Mouse (Mus musculus) induced T-regulatory cell, adult 2 months (primary cell): ENCODE results near the gene Morn5.
A peak's percentile ranks its signal among the peaks of the same experiment; 100 is the strongest.

Experiments used
- DNase-seq: peaks from one replicate; pipeline ENCODE4 v3.0.0-alpha.2; 2012; ENCODE audit warnings: low read depth

Gene Morn5

DNA sequence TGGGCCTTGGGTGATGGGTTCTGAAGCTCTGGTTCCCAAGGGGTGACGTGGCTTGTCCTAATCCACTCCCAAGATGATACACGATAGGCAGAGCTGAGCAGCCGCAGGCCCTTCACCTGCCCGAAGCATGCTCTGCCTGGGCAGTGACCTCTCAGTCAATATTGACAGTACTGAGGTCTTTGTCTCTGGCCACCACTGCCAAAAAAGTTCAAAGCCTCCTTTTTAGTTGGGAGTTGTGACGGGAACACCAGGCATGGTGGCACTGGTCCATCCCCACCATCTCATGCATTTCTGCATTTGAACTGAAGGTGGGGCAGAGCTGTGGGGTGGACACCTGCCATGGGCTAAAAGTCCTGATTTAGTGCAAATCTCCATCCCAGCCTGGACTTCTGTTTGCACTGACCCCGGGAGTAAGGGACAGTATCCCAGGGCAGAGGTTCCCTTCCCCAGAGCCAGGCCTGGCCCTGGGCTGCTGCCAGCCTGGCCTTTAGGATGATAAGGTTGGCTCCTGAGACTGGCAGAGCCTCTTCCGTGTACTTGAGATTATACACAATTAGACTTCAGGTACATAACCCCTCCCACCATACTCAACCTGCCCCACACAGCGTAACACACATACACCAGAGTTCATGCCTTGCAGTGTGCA lies 22.5 kb downstream of the Morn5 start:
- no peak for DNase-seq

GRCm38 (mm10) chr2:36073781-36074180 lies 24.5 kb downstream of the Morn5 start:
- no peak for DNase-seq

DNA sequence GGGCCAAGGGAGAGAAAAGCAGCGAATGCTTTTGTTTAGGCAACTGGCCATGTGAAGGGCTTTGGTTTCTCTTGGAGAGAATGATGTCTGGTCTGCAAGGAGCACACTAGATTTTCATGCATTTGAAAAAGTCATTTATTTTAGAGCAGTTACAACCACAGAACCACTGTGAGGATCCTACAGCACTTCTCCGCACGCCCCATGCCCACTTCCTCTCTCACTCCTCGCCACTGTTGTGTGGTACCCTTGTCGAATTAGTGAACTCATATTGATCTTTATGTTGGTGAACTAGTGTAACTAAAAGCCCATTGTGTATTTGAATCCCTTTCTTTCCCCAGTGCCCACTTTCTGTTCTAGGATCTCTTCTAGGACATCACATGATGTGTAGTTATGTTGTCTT lies 26.0 kb downstream of the Morn5 start:
- no peak for DNase-seq

DNA sequence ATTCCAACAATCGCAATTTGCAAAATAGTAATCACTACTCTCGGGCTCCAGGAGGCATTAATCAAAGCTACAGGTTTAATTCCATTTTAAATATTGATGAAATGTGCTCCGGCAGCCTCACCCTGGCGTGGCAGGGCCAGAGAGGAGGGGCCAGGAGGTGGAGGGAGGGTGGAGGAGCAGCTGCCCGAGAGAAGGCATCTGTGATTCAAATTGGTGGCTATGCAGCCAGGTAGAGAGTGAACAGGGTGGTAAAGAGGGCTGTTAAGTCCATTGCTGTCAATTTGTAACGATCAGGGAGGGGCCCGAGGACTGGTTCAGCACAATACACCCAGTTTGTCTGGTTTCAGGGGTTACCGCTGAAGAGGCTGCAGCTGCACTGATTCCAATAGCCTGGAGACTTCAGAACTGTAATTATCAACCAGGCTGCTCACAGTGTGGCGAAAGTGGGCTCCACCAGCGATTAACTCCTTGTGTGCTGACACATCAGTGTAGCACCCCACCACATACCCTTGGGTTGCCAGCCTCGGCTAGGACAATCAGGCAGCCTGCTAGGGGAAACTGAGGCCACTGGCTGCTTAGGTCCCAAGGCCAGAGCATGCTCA lies 28.0 kb downstream of the Morn5 start:
- DNase-seq = no peak

DNA sequence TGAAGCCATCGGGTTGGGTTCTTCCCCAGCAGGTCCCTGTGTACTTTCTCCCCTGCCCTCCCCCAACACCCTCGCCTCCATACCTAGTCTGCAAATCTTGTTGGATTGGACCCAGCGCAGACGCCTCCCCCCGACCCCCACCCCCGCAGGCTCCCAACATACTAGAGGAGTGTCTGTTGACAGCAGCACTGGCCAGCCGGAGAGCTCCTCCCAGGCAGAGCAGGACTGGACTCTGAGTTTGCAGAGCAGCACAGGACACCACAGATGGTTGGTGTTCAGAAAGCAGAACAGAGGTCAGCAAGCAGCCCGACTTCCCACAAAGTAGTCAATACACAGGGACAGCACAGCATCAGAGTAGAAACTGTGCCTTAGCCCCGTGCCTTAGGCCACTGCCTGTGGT lies 32.2 kb downstream of the Morn5 start:
- DNase-seq = no peak

DNA sequence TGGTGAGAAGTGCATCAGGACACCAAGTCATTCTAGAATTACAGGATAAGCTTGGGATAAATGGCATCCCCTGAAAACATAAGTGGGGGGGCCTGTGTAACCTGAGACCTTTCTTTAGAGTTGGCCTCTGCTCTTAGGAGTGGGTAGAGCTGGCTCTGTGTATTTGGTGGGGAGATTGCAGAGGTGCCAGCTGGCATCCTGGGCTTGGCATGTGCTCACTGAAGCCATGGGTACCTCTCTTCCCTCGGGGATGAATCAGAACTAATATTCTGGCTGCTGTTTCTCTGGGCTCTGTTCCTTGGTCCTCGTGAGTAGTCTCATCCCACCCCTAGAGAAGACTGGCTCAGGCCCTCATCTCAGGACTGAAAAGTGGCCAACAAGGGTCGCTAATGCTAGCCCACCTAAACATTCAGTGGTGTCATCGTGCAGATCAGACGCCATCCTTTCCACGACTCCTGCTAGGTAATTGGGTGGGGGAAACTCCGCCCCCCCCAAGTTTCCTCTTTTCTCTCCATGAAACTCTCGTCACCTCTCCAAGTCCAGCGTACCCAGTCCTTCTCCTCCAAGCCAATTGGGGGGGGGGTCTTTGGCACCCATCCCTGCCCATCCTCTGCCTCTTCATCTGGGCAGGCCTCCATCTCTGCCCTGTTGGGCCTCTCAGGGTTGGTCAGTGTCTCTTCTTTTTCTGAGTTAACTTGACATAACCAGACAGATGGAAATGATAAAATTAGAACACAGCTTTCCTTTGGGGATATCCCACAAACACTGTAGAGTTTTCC lies 33.7 kb downstream of the Morn5 start:
- DNase-seq = no peak

DNA sequence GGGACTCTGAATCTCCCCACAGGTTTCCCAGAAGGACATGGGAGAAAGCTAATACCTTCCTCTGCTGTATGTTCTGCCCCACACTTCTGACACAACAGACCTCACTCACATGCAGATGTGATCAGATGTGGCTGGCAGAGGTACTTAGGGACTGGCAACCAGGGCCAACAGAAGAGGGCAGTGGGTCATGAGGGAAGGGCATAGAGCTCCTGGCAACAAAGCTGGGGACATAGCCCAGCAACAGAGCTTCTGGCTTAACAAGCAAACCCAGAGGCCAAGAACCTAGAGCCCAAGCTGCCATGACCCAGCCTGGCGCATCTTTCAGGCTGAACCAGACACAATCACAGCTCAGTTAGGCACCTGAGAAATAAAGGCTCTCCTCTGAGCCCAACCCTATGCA lies 35.8 kb downstream of the Morn5 start:
- no peak for DNase-seq

- DNase-seq = no peak
These were observed 39.9 kb downstream of the Morn5 start for GRCm38 (mm10) chr2:36089190-36089589.

DNA sequence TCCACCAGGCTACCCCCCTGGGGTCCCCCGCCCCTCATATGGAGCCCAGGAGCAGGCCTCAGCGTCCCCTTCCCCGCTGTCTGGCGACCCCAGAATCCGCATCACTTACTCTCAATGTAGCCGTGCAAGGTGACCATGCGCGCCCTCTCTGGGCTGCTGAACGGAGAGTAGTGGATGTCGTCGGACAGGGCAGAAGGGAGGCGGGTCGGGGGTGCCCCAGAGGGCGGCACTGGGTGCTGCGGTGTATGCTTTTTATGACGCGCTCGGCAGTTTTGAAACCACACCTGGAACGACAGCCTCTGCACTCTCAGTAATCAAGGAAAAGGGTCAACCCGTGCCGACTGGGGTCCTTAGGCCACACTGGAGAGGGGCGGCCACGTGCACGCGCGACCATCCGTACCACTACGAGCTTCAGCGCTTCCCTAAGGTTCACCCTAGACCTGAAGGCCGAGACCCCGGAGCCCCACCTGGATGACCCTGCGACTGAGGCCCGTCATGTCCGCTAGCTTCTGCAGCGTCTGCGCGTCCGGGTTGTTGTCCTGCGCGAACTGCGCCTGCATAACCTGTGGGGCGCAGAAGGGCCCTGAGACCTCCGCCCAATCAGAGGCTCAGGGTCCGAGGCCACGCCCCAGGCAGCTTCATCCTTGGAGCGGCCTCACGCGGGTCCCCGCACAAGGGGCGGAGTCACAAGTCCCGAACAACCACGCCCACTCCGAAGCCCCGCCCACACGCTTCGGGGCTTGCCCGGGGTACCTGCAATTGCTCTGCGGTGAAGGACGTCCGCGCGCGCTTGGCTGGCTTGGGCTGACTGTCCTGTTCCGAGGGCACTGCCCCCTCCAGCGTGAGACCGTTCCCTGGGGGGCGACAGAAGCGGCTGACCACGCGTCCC lies 41.8 kb downstream of the Morn5 start:
- DNase-seq = peak; percentile 72

DNA sequence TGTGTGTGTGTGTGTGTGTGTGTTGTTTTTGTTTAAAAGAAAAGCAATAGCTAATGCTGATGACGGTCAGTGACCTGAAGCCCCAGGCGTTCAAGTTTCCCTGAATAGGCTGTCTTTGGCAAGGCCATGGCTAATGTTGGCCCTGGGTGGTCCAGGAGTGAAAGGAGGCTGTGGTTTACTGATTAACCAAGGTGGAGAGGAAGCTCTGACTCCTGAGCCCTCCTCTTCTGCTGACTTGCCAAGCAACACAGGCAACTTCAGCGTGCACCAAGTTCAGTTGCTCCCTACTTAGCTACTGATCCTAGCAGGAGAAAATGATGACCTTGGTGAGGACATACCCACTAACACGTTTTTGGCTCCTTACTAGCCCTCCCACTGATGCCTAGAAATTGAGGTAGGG lies 43.5 kb downstream of the Morn5 start:
- no peak for DNase-seq

DNA sequence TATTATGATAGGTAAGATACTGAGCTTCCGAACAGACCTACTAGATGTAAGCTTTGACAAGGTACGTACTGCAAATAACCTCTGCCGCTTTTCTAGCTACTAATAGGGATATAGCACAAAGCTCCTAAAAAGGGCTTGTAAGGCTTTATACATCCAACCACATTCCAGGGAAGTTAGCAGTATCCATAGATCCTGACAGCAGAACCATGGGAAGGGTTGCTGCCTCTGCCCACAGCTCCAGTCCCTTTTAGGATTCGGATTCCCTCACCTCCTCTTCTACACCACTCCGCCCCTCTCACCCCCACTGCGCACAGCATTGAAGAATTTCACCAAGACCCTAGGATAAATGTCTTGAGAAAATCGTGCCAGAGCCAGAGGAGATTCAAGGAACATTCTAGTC lies 44.0 kb downstream of the Morn5 start:
- no peak for DNase-seq

- no peak for DNase-seq
These were observed 44.7 kb downstream of the Morn5 start for GRCm38 (mm10) chr2:36093914-36094475.

DNA sequence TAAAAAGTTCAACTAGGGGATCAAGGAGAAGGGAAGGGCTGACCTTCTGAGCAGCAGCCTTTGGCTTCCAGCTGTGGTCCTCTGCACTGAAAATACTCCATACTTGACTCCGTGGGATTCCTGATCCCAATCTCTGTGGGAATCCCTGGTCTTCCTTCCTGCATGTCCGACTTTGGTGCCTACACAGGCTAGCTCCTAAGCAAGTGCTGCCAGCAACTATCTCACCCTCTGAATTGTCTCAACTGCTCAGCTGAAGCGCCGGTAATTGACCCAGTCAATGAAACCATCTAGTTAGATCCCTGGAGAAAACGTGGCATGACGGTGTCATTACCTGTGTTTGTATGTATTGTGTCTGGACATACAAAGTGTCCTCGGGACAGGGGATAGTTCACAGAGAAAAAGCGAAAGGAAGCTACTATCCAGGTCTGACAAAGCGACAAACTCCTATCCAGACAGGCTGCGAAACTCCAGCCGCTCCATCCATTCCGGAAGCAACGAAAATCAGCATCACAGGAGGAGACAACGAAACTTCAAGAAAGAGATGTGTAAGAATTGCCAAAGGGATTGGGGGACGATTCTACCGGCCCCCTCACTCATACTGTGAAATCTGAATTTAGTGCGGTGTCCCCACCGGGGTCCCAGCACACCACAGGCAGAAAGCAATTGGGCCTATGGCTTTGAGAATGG lies 48.0 kb downstream of the Morn5 start:
- DNase-seq = no peak

DNA sequence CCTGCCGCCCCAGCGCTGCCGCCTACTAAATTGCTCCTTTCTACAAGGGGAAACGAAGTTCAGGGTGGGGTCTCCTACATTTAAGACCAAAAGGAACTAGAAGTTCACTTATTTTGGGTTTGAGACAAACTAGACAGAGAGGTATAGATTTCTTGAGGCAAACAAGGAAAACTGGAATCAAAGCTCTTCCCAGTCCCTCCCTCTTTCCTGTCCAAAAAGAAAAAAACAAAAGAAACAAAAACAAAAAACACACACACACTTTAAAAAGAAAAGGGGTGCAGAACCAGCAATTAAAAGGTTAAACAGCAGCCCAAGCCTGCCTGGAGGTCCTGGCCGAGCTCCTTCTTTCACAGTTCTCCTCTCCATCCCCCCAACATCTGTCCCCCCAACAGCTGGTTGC lies 48.8 kb downstream of the Morn5 start:
- no peak for DNase-seq

DNA sequence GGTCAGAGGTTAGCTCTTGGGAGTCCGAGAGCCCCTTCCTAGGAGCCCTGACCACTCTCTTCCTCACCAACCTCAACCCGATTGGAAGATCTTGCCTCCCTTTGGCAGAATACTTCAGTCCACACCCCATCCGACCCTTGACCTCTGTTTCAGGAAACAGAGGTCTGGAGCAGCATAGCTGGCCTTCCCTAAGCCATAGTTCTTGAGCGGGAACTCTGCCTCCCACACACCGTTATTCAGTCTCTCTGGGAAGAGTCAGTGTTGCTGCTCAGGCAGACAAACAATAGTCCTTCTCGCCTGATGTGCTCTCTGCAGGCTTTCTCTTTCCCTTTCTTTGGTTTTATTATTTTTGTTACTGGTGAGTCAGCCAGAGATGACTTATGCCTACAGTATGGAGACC lies 50.5 kb downstream of the Morn5 start:
- no peak for DNase-seq

DNA sequence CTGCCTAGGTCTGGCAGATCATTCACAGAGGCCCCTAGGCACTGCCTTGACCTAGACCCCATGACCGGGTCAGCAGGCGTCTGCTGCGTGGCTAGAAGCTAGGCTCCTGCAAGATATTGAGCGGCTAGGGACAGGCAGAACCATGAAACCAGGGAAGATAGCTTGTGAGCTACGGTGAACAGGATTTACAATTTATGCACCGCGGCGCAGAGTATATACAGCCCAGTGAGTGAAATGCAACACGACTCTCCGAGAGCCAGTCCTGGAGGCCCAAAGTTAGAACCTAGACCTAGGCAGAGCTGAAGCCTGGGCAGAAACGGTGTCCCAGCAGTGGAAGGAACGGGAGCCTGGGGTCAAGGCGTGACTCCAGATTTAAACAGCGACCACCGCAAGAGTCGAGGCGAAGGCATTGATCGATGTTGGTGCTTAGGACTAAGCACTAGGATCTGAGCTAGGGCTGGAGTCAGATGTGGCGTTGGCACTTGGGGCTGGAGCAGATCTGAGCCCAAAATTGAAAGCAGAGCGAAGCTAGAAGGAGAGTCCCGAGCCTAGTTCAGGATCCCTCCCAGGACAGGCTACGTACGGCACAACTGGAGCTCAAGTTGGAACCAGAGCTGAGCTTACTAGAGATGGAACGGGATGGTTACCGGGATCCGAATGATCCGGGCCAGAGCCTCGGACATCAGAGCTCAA lies 52.8 kb downstream of the Morn5 start:
- no peak for DNase-seq

DNA sequence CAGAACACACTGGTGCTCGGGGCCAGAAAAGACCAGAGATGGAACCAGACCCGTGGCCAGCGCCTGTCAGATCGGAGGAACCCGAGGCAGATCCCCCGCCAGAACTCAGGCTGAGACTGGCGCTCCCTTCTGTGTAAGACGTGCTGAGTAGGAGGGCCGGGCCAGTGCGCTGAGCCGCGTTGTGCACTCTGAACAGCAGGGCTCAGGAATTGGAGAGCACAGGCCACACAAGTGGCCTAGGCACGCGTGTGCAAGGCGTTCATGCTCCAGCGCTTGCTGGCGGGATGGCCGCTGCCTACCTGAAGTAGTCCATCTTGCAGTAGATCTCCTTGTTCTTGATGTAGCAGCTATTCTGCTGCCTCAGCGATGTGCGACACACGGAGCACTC lies 53.3 kb downstream of the Morn5 start:
- peak; percentile 13 for DNase-seq

DNA sequence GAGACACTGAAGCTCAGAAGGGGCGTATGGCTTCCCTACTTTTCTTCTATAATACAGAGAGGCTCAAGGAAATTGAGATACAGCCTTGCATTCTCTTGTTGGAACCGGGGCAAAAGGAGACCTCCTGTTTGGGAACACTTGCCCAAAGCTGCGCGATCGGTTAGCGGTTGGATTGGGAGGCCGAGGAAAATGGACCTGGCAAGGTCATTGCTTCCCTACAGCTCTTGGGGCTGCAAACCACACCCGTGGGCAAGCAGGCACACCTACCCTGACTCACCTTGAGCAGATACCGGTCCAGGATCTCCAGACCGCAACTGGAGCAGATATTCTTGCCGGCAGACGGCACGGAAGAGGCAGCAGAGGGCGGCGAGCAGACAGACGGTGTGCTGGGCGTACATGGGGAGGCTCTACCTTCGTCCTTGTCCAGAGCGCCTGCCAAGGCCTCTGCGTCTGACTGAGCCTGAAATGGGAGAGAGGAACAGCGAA lies 53.9 kb downstream of the Morn5 start:
- no peak for DNase-seq

DNA sequence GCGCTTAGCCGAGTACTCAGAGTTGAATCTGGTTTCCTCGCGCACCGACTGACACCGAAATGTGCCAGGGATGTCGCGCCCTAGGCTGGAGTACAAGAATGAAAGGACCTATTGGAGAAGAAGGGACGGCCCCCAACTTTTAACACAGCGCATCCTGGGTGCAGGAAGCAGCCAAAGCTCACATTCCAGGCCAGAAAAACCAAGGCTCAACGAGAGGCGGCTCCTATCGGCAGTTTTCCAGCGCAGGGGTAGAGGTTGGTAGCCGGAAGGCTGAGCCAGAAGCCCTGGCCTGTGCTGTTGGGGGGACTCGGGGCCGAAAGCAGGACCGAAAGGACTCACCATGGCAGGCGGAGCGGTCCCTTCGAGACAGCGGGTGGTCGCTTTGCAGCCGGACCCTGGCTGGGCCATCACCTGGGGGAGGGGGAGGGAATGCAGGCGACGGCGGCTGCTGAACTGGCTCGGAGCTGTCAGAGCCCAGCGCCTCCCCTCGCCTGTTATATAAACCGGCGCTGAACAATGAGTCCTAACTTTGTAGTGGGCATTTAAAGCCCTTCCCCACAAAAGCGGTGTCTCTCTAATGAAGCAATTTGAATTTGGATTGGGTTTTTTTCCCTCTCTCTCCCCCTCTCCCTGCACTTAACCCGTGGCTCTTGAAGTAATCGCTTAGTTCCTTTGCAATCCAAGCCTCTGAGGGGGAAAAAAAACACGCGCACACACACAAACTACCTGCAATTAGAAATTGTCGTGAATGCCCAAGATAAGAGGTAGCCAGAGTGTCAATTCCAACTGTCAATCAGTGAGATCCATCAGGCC lies 54.5 kb downstream of the Morn5 start:
- peak; percentile 18 for DNase-seq

- DNase-seq = peak; percentile 15
These were observed 55.2 kb downstream of the Morn5 start for GRCm38 (mm10) chr2:36104436-36104955.
